Mouse (Mus musculus) kidney, postnatal 10 days (tissue): ENCODE measurements at regions not wholly inside any gene's neighbourhood (a gene's known extent, or its start where the extent isn't known, plus 50 kb on each side); places are given as distances from the start of the nearest gene placed in this dataset.
"Not testable (repeated sequence)": the region's sequence is repeated elsewhere in the genome, so short reads cannot be mapped to it uniquely, and the experiment has no call there.

Source experiments
- DNase-seq: peaks from one replicate; pipeline ENCODE4 v3.0.0; 2021; ENCODE audit warnings: mixed read lengths

DNA sequence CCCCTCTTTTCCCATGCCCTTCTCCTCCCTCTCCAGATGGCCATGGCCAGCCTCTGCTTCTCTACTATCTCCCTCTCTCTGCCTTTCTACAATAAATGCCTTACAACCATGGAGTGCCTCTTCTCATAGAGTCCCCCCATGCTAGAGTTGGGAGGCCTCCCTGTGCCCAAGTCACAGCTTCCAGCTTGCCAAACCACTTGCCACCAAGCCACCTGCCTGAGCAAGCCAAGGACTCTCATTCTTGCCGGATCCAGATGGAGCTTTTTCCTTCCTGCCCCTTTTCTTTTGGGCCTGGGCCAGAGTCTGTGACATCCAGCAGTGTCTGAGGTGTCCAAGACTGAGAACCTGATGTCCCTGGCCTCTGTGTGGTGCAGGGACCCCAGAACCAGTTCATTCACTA is 367.4 kb upstream of the Arhgap42 start:
- no peak for DNase-seq

DNA sequence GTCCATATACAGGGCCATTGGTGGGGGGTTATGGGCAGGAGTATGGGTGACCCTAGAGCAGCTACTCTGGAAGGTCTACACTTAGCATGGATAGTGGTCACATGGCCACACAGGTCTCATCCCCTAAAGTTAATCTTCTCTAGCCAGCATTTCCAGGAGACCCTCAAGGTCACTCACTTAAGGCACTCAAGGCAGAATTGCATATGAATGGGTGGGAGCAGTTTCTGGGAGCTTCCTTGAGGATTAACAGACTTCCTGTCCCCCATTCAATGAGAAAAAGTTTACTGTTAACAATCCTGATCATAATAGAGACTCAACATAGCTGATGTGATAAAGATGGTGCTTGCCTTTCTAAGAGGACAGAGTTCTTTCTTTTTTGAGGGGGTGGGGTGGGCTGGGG is 352.4 kb upstream of the Arhgap42 start:
- no peak for DNase-seq

DNA sequence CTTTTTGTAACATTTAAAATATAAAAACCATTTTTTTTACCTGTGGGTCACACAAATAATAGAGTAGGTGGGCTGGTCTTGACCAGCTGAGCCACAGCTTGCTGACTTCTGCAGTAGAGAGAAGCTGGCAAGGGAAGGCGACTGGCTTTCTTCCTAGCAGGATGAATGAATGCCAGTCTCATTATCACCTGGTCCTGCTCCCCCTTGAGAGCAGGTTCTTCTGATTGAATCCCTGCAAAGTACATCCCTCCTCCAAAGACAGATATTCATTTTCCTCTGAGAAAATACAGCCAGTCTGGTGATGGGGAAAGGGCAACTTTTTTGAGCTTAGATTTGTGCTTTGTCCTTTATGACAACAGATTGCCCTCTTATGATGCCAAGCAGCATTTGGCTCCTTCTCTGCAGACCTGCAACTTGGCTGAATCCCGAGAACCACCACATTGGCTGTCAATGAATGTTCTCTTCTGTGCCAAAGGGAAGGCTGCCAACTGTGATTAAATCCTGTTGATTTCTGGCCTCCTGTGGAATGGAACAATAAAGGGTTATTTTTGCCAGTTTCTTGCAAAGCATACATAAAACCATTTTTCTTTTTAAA is 344.2 kb upstream of the Arhgap42 start:
- peak; percentile 5 for DNase-seq

DNA sequence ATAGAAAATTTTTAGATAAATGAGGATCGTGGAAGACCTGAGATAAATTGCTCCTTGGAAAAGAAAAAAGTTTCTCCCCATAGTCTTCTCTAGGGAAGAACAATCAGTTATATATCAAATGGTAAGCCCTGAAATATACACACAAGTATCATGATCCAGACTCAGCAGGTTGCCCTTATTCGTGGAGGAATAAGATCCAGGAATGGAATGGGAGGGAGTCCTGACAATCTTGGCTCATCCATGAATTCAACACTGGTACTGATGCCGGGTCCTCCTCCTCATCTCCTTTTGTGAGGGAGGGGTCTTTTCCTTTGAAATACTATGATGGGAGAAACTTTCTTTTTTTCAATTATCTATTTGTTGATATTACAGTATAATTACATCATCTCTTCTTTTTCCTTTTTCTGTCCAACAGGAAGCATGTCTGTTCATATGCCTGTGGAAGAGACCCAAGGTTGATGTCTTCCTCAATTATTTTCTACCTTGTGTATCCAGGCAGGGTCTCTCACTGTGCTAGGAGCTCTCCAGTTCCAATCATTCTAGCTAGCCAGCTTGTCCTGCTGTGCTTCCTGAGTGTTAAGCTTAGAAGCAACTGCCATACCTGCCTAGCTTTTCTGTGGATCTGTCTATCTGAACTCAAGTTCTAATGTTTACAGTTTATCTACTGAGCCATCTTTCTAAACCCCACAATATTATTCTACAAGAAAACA is 343.6 kb upstream of the Arhgap42 start:
- DNase-seq: no peak

DNA sequence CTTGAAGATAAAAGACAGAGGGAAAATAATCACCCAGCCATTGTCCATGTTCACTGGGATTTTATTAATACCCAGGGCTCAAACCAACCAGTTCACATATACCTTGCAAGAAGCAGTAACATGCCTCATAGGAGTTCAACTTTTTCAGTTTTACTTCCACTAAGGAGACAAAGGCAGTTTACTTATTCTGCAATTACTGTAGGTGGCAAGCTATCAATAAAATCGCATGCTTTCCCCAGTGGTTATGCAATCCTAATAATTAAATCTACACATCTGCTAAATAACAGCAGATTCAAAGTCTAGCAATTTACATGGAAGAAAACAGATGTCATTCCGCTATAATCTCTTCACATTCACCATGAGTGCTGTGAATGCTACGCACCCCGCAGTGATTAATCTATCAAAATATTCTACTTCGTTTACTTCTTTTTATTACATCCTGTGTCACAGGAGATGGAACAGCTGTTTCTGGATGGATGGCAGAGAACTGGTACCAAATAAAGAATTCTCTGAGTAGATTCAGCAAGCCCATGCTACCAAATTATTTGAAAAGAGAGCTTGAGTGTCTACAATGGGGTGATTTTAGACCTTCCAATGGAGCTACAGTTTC is 329.2 kb upstream of the Arhgap42 start:
- DNase-seq: no peak

DNA sequence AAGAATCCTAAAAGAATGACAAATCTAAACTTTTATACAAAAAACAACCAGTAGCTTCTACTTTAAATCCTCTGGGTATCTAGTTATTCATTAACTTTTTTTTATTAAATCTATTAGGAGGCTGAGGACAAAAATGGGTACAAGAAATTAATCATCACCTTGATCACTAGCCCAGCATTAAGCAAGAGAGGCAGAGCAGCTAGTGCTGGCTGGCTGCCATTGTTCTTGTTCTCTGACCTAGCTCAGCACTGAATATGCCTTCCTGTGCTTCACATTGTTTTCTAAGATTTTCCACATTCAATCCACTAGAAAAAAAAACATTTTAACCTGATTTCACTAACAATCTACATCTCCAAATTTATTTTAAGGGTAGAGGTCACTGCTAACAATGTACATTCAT is 325.6 kb upstream of the Arhgap42 start:
- DNase-seq: peak; percentile 80

DNA sequence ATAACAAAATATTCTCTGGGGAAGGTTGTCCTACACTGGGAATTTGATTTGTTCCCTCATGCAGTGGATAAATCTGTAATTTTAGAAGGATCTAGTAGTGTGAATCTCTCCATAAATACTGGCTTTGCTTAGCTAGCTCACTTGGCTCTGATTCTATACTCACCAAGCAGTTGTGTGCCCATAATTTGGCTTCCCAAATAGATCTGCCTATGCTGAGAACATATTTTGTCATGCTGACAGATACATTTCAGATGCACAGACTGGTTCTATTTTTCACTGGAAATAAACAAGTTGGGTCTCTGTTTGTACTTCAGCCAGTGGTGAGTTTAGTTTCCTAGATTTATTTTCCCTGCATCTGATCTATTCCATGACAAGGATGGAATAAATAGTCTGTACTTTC is 309.8 kb upstream of the Arhgap42 start:
- DNase-seq: no peak

DNA sequence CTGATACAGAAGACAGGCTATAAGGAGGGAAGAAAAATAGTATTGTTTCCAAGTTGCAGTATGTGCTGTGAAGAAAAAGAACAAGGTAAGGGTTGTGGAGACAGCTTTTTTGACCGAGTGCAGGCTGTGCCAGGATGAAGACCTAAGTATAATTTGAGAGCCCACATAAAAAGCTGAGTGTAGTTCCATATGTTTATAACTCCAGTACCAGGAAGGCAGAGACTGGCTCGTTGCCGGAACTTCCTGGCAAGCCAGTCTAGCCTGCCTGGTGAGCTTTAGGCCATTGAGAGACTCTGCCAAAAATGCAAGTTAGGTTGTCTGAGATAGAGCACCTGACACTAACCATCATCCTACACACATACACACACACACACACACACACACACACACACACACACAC is 308.7 kb upstream of the Arhgap42 start:
- no peak for DNase-seq

DNA sequence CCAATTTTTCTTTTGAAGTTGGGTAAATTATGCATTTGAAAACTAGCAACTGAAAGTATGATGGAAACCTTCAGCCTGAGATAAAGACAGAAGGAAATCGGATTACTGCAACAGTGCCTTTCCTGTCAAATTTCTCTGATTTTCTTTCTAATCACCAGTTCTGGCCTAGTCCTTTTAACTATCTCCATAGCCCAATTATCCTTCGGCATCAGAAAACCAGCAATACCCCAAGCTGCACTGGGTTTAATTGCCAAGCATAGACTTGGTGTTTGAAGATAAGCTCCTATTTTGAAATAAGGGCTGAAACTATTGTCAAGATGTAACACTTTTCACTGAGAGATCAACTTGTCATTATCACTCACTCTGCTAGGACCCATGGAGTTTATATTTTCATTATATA is 308.2 kb upstream of the Arhgap42 start:
- DNase-seq: no peak

DNA sequence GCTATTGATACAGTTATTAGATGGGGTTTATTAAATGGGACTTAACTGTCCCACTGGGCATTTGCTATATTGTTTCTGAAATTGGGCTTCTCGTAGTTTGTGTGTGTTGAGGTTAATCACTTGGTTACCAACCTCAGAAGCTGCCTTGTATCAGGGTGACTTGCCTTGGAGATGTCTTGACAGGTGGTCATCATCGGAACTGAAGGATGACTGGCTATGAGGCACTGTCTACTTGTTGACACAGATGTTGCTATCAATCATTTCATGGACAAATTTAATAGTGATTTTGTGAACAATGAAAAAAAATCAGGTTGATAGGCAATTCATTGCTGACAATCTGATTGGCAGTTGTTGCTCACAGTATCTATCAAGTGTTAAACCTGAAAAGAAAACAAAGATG is 261.4 kb upstream of the Arhgap42 start:
- no peak for DNase-seq

DNA sequence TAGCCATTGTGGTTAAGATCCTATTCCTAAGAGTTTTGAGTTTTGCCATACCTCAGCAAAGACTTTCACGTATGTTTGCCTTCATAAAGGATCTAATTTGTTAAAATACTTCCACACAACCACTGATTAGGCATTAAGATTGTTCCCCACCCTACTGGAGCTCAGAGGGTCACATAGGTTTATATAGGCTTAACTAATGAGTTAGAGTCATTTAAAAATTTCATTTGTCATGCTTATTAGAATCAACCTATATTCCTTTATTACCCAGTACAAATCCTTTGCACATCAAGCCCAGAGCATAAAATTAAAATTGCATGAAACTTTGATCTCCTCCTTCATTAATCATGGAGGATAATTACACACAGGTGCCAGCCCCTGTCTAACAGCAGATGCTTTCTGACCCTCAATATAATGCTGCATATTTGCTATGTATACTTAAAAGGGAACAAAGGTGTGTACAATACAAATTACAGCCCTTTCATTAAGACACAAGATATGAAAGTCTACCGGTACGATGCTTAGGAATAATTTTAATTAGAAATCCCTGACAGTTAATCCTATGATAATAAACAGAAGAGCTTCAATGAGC is 254.8 kb upstream of the Arhgap42 start:
- DNase-seq: no peak

DNA sequence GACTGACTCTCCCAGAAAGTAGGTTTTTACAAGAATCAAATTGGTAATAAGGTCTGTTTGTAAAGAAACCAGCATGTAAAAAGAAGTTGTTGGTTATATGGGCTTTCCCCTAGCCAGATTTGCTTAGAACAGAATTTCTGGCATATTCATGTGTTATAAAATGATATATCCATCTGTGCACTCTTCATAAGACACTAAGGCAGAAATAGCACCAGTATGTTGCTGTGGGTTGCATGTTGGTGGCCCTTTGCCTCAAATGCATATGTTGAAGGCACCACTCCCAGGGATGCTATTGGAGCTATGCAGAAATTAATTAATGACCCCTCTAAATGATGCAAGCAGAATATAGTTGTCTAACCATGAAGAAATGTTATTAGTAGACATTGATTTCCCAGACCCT is 238.2 kb upstream of the Arhgap42 start:
- DNase-seq: no peak

DNA sequence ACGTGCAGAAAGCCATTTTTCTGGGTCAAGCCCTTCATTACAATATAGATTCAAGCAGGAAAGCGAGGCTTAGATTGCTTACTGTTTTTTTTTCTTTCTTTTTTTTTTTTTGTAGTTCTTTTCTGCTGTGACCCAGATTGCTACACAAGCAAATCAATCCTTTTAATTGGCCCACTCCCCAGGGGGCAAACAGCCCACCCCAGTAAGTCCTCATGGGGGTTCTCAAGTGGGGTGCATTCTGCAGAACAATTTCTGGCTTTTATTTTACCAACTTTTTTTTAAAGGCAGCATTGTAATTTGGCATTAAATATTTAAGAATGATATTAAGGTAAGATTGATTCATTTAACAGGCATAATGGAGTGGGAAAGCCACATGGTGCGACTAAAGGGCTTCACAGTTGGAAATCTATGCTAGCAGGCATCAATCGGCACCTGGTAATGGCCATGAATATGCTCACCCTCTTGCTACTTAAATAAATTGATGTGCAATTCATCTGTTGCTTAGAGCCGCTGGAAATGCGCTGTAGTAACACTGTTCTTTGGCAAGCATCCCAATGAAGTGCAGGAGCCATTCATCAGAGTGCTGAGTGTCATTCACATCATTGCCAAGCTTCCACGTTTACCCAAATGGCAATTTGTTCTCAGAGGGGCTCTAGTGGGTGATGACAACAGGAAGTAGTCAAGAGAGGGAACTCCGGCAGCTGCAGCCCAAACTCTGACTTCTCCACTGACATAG is 236.3 kb upstream of the Arhgap42 start:
- DNase-seq: no peak

DNA sequence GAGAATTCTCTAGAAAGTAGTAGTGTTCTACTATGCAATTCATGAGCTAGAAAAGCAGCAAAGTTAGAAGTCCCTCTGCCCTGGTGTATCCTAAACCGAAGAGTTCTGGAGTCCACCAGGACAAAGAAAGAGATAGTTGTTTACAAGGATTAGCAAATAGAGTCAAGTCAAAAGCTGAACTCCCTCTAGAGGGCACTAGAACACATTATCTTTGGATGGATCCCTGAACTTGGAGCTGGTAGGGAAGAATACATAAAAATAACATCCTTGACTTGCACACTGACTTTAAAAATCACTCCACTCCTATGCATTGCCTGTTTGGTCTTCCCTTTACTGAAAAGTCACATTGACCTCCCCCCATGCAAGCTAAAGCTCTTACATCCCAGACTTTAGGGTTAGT is 205.3 kb upstream of the Arhgap42 start:
- no peak for DNase-seq

DNA sequence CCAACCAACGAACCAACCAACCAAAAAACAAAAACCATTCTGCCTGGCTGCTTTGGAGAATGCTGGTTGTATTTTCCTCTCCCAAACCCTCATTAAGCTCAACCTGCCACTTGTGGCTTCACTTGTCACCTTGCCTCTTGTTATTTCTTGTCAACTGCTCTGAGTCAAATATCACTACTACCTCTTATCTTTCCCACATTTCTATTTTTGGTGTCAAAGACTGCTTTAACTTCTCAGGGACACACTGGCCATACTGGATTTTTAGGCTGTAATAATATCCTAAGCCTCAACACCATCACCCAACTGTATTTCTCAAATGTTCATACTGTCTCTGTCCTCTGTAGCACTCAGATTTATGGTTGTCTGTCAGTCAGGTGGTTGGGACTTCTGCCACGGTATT is 181.4 kb upstream of the Arhgap42 start:
- DNase-seq: no peak

DNA sequence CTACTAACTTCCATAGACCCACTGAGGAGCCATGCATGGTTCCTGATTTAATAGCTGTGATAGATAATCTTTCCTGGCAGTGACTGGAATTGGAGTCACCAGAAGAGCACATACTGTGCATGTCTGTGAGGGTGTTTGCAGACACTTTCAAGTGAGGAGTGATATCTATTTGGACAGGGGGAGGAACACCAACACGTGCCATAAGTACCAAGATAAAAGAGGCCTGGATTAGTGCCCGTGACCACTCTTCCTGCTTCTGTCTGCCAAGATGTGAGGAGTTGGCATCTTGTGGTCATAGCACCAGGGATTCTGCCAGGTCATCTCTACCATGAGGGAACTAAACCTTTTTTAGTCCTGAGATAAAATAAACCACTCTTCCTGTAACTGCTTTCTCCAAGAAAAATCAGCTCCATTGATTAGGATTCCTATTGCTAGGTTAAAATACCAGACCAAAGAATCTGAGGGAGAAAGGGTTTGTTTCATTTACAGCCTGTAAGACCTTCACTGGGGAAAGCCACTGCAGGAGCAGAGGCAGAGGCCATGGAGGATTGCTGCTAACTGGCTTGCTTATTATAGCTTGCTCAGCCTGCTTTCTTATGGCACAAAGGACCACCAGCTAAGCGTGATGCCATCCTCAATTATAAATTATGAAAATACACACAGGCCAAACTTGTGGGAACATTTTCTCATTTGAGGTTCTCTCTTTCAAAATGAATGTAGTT is 173.7 kb upstream of the Arhgap42 start:
- no peak for DNase-seq

DNA sequence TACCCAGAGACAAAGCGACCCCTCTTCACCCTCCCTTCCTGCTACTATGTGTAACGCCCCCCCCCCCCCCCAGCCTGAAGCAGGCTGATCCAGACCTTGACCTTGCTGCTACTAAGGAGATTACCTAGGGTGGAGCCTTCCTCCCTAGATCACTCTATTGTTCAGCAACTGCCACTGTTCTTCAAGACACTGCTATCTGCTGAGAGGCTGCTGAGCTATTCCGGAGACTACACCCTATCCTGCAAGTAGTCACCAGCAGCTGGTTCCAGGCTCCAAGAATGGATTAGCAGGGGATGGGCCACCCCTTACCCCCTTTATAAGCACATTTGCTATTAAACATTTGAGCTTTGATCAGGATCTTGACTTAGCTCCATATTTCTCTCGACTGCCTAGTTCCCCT is 155.3 kb upstream of the Arhgap42 start:
- not testable (repeated sequence) for DNase-seq

DNA sequence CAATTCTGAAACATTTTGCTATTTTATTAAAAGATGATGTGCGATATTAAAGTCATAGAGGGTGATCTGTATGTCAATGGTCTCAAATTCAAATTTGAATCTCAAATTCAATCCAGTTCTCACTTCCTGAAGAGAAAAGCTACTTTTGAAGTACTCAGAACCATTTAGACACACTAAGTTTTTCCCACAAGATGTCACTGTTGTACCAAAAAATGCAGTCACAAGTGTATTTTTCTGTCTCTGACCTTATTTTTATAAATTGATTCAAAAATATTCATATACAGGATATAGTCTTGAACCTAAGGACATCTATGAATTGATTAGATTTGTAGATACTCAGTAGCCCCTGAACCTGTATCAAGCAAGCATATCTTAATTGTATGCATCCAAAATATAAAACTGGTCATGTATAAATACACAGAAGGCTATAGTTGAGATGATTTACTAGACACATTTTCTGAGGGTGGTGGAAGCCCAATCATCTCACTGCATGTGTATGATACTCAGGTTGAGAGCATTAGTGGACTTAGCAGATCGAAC is 137.8 kb upstream of the Arhgap42 start:
- no peak for DNase-seq

DNA sequence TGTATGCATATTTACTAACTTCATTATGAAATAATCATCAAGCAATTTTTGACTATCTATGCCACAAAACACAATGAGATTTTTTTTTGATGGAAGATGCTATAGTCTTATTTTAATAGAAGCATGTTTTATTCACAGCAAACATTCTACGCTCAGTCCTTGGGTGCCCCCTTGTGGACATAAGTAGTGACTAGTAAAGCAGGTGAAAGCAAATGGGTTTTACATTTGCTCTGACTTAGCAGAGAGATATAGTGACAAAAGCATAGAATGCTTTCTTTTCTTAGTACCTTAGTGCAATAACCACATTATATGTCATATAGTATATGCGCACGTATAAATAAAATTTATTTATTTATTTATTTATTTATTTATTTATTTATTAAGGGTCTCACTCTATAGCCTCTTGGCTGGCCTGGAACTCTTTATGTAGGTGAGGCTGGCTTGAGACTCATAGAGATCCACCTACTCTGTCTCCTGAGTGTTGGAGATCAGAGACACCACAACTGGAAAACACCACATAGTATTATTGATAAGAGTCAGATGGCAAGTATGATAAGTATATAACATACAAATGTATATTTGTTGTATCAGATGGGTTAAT is 136.5 kb upstream of the Arhgap42 start:
- peak; percentile 88 for DNase-seq

DNA sequence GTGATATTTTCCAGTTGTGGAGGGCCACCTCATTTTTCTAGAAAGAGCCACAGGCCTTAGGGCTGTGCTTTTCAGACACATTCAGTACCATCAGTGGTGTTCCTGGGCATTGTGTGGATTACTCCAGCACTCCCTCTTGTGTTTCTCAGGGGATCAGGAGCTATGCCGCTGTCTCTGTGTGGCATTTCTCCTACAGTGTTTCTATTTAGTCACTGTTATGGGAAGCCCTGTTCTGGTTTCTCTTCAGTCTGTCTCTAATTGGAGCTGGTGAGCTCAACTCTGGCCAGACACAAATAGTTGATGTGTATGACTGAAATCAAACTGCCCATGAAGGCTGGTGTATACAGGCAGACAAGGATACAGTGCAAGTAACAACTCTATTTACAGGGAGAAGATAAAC is 133.7 kb upstream of the Arhgap42 start:
- peak; percentile 31 for DNase-seq

DNA sequence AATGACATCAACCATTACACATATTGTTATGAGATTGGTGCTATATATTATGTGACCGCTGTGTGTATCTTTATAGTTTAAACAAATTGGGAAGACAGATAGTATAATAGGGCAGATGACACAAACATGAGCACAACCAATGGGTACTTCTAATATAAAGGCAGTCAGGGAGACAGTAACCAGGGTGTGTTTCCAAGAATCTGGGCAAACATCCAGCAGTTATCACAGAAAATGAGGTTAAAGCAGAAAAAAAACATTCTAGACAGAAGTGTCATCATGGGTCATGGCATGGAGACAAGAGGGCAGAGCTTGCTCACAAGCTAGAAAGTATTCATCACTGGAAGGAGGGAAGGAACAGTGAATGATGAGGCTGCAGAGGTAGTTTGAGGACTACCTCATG is 129.8 kb upstream of the Arhgap42 start:
- no peak for DNase-seq
